Mouse (Mus musculus) frontal cortex, postnatal 14 days (tissue): ENCODE measurements around the gene Dohh.
A peak's percentile ranks its signal among the peaks of the same experiment; 100 is the strongest.

ENCODE experiments used
- DNase-seq, 2 experiments: peaks; one replicate each; pipeline ENCODE4 v3.0.0; 2022; ENCODE audit warnings: low spot score in 2 of 2

Dohh gene

GRCm38 (mm10) chr10:81356991-81357844 is 27.0 kb upstream of the Dohh start, which contains the start of gene Mfsd12:
Gene Mfsd12, plus strand, starts transcription at chr10:81357491.
- peak; percentile 75 to 88 for DNase-seq

- no peak for DNase-seq
Observed at GRCm38 (mm10) chr10:81358209-81358608, 26.0 kb upstream of the Dohh start.

- no peak for DNase-seq
Observed at GRCm38 (mm10) chr10:81358841-81359240, 25.4 kb upstream of the Dohh start.

- DNase-seq = no peak
Observed at GRCm38 (mm10) chr10:81360721-81361120, 23.5 kb upstream of the Dohh start.

- DNase-seq = no peak
Observed at GRCm38 (mm10) chr10:81362336-81362949, 21.8 kb upstream of the Dohh start.

GRCm38 (mm10) chr10:81363436-81364346 is 20.5 kb upstream of the Dohh start:
- no peak for DNase-seq

- DNase-seq = no peak
Observed at GRCm38 (mm10) chr10:81364666-81365065, 19.6 kb upstream of the Dohh start.

- no peak for DNase-seq
Observed at GRCm38 (mm10) chr10:81365073-81365472, 19.2 kb upstream of the Dohh start.

- no peak for DNase-seq
Observed at GRCm38 (mm10) chr10:81365672-81366476, 18.4 kb upstream of the Dohh start, which contains the start of gene 4930404N11Rik. Gene 4930404N11Rik, minus strand, starts transcription at chr10:81365816.

- DNase-seq = no peak
Observed at GRCm38 (mm10) chr10:81366477-81367206, 17.6 kb upstream of the Dohh start.

- DNase-seq = no peak
Observed at GRCm38 (mm10) chr10:81367207-81367495, 17.1 kb upstream of the Dohh start.

- DNase-seq = no peak
Observed at GRCm38 (mm10) chr10:81375322-81375721, 8.9 kb upstream of the Dohh start.

- no peak for DNase-seq
Observed at GRCm38 (mm10) chr10:81376561-81377361, 7.5 kb upstream of the Dohh start.

GRCm38 (mm10) chr10:81377362-81377664 is 6.9 kb upstream of the Dohh start:
- DNase-seq = no peak

- DNase-seq = no peak
Observed at GRCm38 (mm10) chr10:81377793-81378552, 6.3 kb upstream of the Dohh start, which contains the start of gene Fzr1. Gene Fzr1, minus strand, starts transcription at chr10:81378516.

- peak; percentile 100 for DNase-seq
Observed at GRCm38 (mm10) chr10:81378553-81379182, 5.6 kb upstream of the Dohh start.

- DNase-seq = no peak
Observed at GRCm38 (mm10) chr10:81379183-81379553, 5.1 kb upstream of the Dohh start.

- no peak for DNase-seq
Observed at GRCm38 (mm10) chr10:81379809-81380378, 4.3 kb upstream of the Dohh start.
